Mouse (Mus musculus): Measurements from ENCODE around the gene Hnf4a.
"Not testable (repeated sequence)": the region's sequence is repeated elsewhere in the genome, so short reads cannot be mapped to it uniquely, and the experiment has no call there.

The Hnf4a gene

DNA sequence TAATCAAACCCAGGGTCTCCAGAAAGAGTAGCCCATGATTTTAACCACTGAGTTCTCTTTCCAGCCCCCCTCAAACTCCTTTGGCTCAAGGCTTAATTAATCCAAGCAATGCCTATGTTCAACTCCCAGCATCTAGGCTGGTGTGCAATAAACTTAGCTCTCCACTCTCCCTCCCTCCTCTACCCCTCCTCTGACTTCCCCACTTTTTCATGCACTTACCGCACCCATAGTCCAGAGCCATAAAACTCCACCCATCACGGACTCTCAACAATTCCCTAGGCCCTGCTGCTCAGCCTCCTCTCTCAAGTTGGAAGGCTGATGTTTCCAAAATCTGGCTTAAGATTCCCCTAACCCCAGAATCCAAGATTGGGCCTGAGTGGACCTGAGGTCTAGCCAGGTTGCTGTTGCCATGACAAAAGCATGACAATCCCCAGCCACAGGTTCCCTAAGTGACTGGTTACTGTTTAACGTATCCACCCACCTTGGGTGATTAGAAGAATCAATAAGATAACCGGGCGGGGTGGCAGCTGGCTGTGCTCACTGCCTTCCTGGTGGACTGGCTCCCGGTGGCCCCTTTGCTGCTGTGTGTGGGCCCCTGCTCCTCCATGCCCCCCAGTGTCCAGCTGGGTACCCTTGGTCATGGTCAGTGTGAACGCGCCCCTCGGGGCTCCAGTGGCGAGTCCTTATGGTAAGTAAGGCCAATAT, at the start of gene Hnf4a:
Gene Hnf4a, plus strand, starts transcription at position 509 of the 705 bp plus-strand sequence.
- DNase-seq: peak; percentile 32

DNA sequence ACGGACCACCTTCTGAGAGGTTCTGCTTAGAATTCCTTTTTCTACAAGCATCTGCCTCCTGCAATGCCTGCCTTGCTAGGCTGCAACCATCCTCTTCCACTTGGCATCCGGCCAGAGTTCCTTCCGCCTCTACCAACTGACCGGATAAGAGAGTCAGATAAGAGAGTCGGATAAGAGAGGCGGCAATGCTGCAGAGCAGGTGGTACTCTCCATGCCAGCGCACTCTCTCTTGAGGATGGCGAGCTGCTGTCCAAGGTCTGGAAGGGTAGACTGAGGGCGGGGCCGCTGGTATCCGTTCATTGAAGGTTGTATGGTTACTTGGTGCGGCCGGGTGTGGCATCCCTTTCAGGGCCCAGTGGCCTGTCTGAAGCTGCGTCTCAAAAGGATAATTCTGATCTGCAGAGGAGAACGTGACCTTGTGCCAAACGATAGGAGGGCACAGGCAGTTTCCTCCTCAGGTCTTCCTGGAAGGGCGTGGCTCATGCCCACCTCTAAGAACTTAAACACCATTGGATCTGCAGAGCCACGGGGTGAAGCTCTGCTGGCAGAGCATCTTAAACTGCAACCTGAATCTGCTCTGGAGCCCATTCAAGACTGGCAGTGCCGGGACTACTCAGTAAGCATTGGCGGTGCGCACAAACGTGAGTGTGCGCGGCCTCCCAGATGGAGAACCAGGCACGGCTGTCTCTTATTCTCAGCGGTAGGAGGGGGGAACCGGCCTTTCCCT, 47.9 kb upstream of the Hnf4a start:
- no peak for DNase-seq

DNA sequence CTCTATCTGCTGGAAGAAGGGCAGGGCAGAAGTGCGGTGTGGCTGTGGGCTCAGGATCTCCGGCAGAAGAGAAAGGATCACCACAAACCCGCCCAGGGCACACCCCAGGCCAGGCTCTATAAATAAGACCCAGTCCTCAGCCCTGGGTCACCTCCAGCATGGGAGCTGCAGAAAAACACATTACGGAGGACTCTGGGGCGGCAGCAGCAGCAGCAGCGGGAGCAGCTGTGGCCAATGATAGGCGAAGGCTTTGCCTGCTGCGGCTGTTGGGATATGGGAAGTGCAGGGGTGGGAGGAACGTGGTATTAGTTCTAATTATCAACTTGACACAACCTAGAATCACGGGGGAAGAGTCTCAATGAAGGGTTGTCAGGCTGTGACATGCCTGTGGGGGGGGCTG, 47.2 kb upstream of the Hnf4a start:
- DNase-seq: no peak

DNA sequence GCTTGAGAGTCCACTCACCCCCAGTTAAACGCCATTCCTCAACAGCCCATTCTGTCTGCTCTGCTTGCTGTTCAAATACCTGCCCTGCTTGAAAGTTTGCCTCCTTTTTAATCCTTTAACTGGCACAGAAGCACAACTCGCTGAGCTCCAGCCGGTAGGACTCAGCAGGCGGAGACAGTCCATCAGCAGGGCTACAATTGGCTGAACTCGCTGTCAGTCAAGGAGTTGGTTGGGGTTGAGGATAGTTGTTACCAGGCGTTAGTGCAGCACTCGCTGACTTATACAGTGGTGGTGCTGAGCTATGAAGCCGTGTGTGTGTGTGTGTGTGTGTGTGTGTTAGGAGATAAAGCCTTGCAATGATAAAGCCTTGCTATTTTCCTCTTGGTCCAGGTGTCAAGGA, 46.0 kb upstream of the Hnf4a start:
- DNase-seq: no peak

DNA sequence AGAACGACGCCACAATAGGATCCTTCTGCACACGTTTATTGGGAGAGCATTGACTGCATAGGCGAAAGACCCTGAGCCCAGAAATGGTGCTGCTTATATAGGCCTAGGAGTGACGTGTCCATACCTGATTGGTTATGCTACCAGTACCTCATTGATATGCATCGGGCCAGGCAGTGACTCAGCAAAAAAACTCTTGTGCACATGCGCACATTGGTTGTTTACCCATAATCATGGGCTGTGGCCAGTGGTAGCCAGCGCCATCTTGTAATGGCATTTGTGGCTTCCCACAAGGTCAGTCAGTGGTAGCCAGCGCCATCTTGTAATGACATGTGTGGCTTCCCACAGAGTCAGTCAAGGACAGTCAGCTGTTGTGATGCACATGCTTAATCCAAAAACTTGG, 45.3 kb upstream of the Hnf4a start:
- DNase-seq: not testable (repeated sequence)

DNA sequence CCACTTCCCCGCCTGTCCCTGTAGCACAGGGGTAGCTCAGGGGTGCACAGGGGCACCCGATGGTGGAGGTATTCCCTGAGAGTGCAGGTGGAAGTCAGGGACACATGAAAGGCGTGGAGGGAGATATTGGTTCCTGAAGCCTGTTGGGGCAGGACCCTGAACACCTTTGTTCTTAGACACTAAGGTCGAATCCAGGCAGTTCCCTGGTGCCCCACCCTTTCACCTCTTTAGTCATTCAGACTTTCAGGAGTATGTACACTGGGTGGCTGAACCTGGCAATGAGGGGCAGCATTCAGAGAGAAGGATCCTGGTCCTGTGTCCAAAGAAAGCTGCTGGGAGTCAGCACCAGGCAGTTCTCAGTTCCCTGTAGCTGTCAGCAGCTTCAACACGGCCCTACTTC, 44.2 kb upstream of the Hnf4a start:
- DNase-seq: no peak

DNA sequence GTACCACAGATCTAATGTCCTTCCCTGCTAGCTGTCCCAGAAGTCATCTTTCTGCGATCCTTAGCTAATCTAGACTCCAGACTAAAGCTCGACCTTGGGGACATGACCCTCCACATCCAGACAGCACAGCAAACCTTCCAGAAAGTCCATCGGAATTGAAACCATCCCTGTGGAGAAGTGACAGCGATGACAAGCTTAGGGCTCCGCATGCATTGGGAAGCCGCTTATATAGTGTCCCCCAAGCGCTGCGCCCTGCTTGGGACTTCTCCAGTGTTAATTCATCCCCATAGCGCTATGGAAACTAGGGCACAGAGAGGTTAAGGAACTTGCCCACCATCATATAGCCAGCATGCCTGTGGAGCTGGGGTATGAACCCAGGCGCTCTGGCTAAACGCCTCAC, 43.8 kb upstream of the Hnf4a start:
- no peak for DNase-seq

DNA sequence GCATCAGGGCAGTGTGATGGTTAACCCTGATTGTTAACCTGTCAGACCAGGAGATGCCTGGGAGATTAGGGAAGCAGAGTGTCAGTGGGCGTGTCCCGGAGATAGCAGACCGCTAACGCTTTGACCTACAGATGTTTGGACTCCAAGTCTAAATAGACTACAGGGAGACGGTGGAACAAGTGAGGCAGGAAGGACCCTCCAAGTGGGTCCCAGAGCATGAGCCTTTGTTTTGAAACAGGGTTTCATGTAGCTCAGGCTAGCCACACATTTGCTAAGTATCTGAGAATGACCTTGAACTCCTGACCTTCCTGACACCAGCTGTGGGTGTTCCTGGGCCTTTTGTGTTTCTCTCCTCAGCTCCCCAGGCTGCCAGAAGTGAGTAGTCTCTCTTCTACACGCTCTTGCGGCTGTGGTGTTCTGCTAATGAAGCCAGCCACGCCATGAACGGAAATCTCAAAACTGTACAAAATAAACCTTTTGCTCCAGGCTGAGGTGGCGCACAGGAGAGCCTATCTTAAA, 43.3 kb upstream of the Hnf4a start:
- DNase-seq: no peak

DNA sequence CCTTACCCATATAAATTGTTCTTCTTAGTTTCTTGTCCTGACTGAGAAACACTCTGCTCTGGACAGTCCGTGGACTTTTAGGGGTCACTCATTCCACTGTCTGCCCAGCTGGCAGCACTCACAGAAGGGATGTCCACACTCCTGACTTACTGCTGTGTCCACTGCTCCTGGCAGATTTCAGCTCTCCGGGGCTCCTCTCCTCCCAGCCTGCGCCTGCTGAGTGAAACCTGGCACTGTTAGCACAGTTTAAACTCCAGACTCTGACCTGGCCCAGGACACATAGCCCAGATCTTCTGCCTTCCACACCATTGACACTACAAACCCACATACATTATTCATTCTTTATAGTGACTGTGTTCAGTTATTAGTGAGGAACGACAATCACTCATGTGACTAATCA, 42.6 kb upstream of the Hnf4a start:
- DNase-seq: no peak

DNA sequence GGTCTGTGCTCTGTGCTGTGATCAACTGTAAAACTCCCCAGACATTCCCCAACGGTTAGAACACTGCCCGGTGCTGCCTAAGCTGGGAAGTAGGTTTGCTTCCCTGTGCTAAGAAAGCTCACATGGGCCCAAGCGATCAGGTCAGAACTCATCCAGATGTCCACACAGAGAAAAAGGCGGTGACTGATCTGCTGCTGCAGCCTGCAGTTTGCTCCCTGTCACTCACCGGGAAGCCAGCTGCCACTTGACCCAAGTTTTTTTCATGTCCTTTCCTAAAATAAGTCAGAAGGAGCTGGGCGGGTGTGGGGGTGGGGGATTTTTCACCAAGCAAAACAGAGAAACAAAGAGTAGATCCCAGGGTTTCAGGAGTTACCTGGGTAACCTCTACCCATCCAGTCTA, 42.0 kb upstream of the Hnf4a start:
- no peak for DNase-seq

DNA sequence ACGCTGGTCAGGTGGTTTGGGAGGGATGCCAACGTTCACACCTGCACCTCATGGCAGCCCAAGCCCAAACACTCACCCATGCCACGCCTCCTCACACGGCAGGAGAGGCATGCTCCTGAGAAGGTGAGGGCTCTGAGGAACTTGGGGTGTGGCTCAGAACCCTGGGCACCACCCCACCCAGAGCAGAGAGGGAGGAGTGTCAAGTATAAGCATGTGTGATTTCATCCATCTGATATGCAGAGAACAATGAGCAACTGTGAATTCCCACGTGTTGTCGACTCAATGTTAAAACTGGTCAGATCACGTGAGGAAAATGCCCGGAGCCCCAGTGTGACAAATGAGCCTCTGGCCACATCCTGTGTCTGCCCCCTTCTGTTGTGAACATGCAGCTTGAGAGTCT, 39.8 kb upstream of the Hnf4a start:
- no peak for DNase-seq

DNA sequence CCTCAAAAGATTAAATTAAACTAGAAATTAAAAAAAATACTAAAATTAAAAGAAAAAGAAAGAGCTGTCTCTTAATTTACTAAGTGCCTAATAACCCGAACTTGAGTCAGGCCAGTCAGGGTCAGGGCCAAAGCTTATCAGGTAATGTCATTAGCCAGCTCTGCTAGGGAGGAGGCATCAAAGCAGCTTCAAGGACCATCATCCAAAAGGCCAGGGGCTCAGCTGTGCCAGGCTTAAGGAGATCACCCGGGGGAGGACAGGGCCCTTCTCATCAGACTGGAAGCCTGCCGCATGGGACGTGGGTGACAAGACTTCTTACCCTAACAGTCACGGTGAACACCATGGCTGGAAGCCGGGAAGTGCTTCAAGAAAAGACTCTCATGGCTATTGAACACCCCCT, 39.0 kb upstream of the Hnf4a start:
- DNase-seq: no peak

DNA sequence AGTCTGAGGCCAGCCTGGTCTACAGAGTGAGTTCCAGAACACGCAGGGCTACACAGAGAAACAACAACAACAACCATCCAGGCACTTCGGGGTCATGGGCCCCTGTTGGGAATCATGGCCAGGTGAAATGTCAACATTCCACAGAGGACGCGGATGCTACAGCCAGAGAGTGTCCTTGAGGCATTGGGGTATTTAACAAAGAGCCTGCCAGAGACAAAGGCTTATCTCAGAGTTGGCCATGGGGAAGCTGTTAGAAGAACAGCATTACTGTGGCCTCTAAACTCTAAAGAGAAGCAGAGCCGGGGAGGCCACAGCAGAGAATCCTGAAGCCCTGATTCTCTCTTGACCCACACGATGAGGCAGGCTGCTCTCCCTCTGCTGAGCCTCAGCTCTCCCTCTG, 37.7 kb upstream of the Hnf4a start:
- no peak for DNase-seq

DNA sequence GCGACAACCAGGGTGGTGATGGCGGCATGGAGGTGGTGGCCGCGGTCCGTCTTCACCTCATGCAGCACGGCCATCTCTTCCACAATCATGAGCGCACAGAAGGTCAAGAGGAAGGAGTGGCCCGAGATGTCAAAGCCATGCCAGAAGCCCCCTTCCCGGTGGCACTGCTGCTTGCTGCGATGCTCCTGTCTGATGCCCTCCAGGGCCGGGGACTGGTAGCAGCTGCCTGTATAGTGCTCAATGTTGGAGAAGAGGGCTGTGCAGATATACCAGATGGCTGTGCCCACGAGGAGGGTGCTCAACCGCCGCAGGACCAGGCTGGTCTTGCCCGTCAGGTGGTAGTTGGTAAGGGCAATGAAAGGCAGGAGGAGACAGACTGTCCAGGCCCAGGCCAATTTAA, 36.9 kb upstream of the Hnf4a start:
- no peak for DNase-seq

DNA sequence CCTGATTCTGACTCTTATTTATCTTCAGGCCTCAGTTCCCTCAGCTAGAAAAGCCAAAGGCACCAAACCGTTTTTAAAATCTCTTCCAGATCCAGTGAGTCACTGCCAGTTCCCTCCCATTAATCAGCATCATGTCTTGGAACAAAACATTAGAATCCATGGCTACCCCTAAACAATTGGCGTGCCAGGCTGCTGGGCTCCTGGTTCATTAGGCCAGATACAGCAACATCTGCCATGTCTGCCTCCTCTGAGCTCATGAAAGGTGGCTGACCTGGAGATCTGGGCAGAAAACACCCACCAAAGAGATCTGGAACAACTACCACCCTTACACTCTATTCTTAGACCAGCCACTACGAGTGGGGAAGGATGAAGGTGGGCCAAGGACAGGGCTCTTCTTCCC, 35.5 kb upstream of the Hnf4a start:
- no peak for DNase-seq

DNA sequence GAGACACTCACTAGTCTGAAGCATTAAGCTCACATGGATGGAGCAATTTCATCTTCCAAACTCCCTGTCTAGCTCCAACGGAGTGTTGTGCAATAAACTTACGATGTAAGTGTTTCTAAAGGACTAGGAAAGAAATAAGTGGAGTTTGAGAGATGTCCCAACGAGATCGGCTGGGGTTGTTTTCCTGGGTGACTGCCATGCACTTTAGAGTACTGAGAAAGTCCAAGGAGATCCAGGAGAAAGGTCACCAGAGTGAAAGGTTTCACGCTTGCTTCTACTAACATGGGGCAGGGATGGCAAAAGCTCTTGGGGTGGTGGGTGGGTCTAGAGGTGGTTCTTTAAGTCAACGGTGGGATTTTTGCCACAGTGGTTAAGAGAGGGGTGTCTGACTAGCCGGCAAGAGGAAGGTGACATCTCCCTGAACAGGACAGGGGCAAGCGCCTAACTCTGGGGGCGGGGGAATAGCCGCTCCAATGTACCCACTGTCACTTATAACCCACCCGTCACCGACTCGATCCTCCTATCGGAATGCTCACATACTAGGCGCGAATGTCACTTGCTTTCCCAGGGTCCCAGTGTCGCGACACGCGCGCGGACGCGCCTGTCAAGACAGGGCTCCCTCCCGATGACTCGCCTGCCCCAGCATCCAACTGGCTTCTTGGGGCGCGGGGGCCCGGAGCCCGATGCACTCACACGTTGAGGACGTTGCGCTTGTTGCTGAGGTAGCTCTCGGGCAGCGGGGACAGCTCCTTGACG, 34.7 kb upstream of the Hnf4a start:
- DNase-seq: no peak

DNA sequence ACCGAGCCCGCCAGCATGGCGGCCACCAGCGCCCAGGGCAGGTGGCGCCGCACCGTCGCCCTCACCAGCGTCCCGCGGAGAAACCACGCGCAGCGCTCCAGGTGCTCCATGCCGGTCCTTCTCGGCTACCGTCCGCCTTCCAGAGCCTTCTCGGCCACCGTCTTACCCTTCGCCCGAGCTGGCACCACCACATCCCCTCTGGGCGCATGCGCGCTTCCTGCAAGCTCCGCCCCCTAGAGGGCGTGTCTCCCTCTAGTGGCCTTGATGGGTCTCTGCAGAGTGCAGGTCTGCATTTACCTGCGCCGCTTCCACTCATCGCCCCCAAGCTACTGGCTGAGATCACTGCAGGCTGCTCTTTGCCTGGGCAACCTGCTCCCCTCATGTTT, 34.1 kb upstream of the Hnf4a start, which contains the start of gene Fitm2:
Gene Fitm2, minus strand, starts transcription at position 164 of the 386 bp plus-strand sequence.
- DNase-seq: peak; percentile 96

DNA sequence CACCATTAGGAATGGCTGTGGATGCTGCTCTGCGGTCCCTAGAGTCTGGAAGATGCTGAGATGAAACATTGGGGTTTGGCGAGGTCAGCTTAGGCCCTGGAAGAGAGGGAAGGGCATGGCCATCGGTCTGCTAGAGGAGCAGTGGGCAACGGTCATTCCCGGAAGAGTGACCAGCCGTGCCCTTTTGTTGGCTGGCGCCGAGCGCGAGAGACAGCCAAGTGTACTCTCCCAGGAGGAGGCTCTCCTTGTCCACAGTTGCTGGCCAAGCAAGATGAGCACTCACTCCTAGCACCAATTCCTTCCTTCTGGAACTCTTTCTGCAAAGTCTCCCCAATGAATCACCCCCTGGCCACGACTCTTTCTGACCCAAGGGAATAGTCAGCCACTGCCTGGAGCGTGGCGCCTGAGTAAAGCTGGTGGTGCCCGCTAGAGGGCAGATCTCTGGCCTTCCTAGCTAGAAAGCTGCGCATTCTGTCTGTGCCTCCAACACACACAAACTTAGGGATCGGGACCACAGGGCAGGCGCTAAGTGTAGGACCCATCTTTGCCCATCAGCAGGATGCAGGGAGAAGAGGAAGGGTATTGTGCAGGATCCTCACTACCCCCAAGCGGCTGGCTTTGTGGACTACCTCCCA, 26.3 kb upstream of the Hnf4a start:
- no peak for DNase-seq

DNA sequence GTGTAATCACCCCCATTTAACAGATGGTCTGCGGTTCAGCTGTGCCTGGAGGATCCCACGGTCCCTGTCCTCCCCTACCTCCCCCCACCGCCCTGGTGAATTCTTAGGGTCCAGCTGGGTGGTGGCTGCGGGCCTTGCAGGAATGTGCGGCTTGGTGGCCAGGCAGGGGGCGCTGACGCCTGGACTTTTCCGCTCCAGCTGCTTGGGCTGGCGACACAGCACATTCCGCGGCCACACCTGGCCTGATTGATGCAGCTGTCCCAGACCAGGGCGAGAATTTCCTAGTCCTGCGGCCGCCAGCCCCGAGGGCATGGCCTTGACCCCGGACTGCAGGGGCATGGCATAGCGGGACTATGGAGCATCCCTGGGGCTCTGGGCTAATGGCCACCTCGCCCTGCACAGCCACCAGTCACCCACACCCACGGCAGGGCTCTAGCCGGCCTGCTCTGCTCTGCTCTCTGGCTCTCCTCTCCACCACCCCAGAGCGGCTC, 25.0 kb upstream of the Hnf4a start:
- DNase-seq: peak; percentile 42

DNA sequence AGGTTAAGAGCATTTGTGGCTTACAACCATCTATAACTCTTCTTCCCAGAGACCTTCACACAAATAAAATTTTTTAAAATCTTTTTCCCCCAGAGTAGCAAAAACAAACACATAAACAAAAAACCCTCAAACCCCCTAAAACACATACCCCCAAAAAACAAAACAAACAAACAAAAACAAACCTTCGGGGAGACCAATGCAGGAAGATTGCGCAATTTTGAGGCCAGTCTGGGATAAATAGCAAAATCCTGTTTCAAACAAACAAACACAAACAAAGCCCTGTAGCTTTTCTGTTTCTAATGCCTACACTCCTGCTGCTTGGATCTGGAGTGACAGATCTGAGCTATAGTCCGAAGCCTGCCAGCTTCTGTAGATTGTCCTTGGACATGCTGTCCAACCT, 19.2 kb upstream of the Hnf4a start:
- DNase-seq: no peak

DNA sequence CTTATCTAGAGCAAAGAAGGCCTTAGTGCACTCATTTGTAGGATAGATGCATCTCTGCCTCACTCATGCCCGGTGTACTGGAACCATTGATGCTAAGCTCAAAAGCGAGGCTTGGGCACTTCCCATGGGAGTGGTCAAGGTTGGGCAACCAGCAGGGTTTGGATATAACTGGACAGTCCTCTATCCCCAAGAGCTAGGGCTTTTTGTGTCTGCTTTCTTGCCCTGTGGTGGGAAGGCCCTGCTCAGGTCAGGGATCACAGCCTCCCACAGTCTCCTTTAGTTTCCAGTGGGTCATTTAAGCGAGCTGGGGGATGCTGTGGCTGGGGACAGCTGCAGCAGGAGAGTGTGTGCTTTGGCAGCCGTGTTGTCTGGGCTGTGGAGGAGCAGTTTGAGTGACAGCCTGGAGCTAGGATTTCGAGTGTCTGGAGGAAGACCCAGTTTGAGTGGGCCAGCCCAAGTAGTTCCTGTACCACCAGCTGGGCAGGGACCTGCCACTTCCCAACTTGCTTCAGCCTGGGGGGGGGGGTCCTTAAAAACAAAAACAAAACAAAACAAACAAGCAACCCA, 16.8 kb upstream of the Hnf4a start:
- DNase-seq: no peak

DNA sequence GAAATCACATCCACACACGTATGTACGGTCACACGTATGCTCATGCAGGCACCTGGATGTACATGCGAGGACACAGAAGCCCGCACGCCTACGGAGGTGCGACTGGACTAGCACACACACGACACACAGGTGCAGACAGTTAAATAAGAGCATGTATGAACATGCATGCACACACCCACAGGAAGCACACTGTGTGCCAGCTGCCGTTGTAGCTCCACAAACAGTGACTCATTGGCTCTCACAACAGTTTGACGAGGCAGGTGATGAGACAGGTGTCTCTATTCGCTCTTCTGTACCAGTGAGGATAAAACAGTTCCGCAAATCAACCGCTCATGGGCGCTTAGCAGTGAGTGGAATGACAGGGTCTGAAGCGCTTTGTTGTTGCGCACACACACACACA, 16.0 kb upstream of the Hnf4a start:
- no peak for DNase-seq

DNA sequence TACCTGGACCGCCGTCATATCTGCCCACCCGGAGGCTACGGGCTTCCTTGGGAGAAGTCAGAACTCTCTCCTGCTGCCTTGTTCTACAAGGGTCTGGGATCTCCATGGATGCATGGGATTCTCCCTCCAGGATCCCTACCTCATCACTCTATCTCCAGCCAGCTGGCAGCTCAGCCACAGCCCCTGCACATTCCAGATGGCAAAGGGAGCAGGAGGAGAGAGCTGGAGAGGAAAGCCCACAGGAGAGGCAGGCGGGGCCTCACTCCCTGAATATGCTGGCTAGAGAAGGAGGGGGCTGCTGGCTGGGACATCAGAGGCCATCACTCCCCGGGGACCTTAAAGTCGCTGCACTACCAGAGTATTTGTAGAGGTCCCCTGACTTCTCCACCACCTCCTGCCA, 15.3 kb upstream of the Hnf4a start:
- DNase-seq: no peak
